Mouse (Mus musculus): Measurements from ENCODE around the gene Rsph10b. TPM values are rescaled to one million over a fixed set of nuclear protein-coding genes. Genes with fewer than 3 reads are reported as not detected.

The Rsph10b gene
- polyA plus RNA-seq, 1 experiment from 2014 or later = 0.87 TPM

DNA sequence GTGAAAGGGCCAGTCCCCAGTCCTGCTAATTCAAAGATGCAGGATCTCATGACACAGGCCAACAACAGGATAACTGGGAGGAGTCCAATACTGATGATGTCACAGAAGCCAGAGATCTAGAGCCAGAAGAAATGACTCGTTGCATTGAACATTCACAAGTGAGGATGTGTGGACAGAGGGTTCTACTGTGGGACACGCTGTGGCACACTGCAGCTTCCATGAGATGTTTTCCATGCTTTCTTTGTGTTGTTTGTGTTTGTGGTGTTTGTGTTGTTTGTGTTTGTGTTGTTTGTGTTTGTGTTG, 42.7 kb downstream of the Rsph10b start:
- H3K27me3 ChIP-seq (replicated peaks) = no peaks in the 10 kb centered on the region
- no peak overlapping the region for H3K4me2 ChIP-seq
- no peak for ATAC-seq (ENCODE audit: extremely low read depth, insufficient number of reproducible peaks, low FRiP score, low TSS enrichment)
- H3K27ac ChIP-seq (replicated peaks) = no peak overlapping the region
- no peak overlapping the region for H3K9ac ChIP-seq
- no peaks in the 10 kb centered on the region for H3K9me3 ChIP-seq
- no peak overlapping the region for H3K4me3 ChIP-seq
- H3K4me1 ChIP-seq = no peaks in the 10 kb centered on the region
- 47% methylated on average over 2 of the region's 2 CpGs for WGBS
- no peaks in the 10 kb centered on the region for H3K36me3 ChIP-seq

DNA sequence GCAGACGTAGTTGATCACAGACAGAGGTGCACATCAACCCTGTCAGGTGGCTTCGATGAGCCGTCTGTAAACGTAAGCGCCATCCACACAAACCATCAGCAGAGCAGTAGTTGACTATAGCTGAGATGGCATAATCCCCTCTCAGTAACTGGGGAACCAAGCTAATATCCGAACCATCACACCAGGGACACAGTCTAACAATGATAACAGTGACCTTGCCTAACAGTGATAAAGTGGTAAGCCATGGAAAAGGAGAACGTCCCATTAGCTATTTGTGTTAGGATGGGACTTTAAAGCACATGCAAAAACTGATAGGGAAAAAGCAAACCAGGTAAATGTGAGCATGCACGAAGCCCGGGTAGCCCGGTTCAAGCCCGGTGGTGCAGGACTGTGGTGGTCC, 43.4 kb downstream of the Rsph10b start:
- 74% methylated on average over 11 of the region's 11 CpGs for WGBS
- Histone ChIP-seq H3K9me3 (no peaks in the 10 kb centered on the region), H3K27ac (replicated peaks) (no peak overlapping the region), H3K27me3 (replicated peaks) (no peaks in the 10 kb centered on the region), H3K9ac (no peak overlapping the region), H3K4me2 (no peak overlapping the region), H3K36me3 (no peaks in the 10 kb centered on the region), H3K4me1 (peaks cover 5% of the 10 kb centered on the region; the same call in 1 of the 2 replicates), H3K4me3 (no peak overlapping the region)
- no peak for ATAC-seq (ENCODE audit: extremely low read depth, insufficient number of reproducible peaks, low FRiP score, low TSS enrichment)

DNA sequence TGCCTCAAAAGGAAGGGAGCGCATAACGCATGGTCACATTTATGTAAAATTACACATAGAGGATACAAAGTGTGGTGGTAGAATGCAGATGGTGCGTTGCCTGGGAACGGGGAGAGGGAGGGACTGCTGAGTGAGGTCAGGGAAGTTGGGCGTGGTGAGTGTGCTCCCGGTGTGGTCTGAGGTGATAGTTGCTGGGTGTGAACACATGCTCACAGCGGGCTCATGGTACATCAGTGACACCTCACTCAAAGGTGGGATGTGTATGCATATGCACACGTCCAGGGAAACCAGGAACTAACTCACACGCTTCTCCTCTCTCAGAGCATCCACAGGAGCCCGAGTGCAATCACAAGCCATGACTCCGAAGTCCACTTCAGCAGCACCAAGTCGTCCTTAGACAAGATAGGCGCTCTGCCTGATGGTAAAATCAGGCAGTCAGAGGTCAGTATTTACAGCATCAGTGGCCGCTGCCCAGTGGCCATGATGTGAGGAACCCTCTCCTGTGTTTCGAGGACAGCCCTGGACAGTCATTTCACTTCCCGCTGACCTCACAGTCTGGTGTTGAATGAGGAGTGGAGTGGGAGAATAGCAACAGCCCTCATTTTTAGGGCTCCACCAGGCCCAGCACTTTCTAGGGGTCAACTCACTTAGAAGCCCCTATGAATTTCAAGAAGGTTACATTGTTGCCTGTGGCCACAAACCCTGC, 44.0 kb downstream of the Rsph10b start:
- H3K36me3 ChIP-seq = no peaks in the 10 kb centered on the region
- WGBS = 54% methylated on average over 16 of the region's 16 CpGs
- H3K4me1 ChIP-seq = peaks cover 5% of the 10 kb centered on the region; the same call in 1 of the 2 replicates
- H3K9me3 ChIP-seq = no peaks in the 10 kb centered on the region
- no peak overlapping the region for H3K4me3 ChIP-seq
- no peaks in the 10 kb centered on the region for H3K27me3 ChIP-seq (replicated peaks)
- ATAC-seq (ENCODE audit: extremely low read depth, insufficient number of reproducible peaks, low FRiP score, low TSS enrichment) = no peak
- no peak overlapping the region for H3K27ac ChIP-seq (replicated peaks)
- H3K4me2 ChIP-seq = no peak overlapping the region
- H3K9ac ChIP-seq = no peak overlapping the region

DNA sequence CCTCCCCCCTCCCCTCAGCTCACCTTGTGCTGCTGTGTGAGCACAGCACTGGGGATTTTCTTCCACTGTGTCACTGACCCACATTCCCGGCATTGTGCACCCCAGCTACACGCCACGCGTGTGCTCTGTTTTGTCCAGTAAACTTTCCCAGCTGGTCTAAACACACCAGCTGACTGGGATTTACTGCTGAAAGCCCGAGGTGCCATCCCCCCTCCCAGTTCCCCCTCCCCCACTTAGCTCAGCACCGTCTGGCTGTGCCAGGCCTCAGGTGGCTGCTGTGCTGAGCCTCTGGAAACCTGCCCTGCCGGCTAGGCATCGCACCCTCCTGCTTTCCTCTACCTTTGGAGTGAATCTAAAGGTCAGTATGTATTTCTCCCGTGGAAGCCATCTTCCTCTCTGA, 48.0 kb downstream of the Rsph10b start:
- Histone ChIP-seq H3K4me2 (no peak overlapping the region), H3K4me3 (no peak overlapping the region), H3K9me3 (no peaks in the 10 kb centered on the region), H3K36me3 (peaks cover 21% of the 10 kb centered on the region), H3K4me1 (peaks cover 5% of the 10 kb centered on the region; the same call in 1 of the 2 replicates), H3K9ac (no peak overlapping the region), H3K27me3 (replicated peaks) (no peaks in the 10 kb centered on the region), H3K27ac (replicated peaks) (no peak overlapping the region)
- WGBS = 31% methylated on average over 9 of the region's 9 CpGs
- no peak; the same call in 1 of the 2 replicates for ATAC-seq (ENCODE audit: extremely low read depth, insufficient number of reproducible peaks, low FRiP score, low TSS enrichment)

DNA sequence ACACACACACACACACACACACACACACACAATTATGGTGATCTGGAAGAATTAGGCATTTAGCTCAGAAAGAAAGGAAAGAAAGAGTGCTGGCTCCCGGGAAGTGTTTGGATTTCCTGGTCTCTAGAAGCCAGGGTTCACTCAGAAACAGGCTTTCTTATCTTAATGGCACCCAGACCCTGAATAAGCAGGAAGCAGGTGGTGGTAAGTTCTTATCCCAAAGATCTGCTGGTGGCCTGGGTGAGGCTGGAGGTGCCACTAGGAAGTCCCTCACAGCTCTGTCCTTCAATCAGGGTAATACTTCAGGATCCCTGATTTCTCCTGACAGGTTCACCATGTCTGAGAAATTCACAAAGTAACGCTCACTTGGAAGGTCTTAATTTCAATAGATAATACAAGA, 49.5 kb downstream of the Rsph10b start:
- WGBS = 47% methylated on average over 2 of the region's 2 CpGs
- Histone ChIP-seq H3K4me2 (no peak overlapping the region), H3K36me3 (peaks cover 35% of the 10 kb centered on the region), H3K4me3 (no peak overlapping the region), H3K9ac (no peak overlapping the region), H3K27me3 (replicated peaks) (no peaks in the 10 kb centered on the region), H3K4me1 (peaks cover 5% of the 10 kb centered on the region; the same call in 1 of the 2 replicates), H3K27ac (replicated peaks) (no peak overlapping the region), H3K9me3 (no peaks in the 10 kb centered on the region)
- no peak for ATAC-seq (ENCODE audit: extremely low read depth, insufficient number of reproducible peaks, low FRiP score, low TSS enrichment)

DNA sequence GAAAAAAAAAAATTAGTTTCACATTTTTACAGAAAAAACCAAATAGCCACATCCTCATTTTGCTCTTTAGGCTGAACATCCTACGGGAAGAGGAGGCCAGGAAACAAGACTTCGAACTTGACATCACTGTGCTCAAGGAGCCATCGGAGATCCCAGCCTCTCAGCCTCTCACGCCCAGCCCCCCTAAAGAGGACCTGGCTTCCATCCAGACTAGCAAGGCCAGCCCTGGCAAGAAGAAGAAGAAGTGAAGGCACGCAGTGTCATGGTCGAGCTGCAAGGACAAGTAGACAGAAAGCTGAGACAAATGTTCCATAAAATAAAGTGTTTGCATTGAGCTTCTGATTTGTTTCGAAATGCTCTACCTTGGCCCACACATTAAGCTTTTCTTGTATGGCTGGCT, 52.5 kb downstream of the Rsph10b start:
- ATAC-seq (ENCODE audit: extremely low read depth, insufficient number of reproducible peaks, low FRiP score, low TSS enrichment) = no peak
- peaks cover 66% of the 10 kb centered on the region for H3K36me3 ChIP-seq

DNA sequence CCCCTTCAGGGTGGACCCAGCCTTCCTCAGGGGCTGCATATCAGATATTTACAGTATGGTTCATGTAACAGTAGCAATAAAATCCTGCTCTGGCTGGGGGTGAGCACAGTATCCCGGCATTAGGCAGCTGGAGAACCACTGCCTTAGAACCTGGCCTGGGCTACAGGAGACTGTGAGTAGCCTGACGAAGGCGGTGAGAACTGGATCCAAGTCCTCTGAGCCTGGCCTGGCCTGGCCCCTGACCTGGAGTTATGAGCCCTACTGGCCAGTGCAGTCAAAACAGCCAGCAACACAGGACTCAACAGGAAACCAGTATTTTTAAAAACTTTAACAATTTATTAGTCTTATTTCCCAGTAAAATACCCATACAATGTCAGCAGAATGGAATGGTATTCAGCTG, 54.8 kb downstream of the Rsph10b start:
- Histone ChIP-seq H3K9me3 (no peaks in the 10 kb centered on the region), H3K4me2 (no peak overlapping the region), H3K4me1 (peaks cover 4% of the 10 kb centered on the region; the same call in 1 of the 2 replicates), H3K27me3 (replicated peaks) (no peaks in the 10 kb centered on the region), H3K27ac (replicated peaks) (no peak overlapping the region), H3K36me3 (peaks cover 88% of the 10 kb centered on the region), H3K9ac (no peak overlapping the region), H3K4me3 (no peak overlapping the region)
- ATAC-seq (ENCODE audit: extremely low read depth, insufficient number of reproducible peaks, low FRiP score, low TSS enrichment) = no peak
- WGBS = 94% methylated on average over 3 of the region's 3 CpGs

More for the DNA sequence above, 52.5 kb downstream of the Rsph10b start:
- WGBS = 75% methylated on average over 7 of the region's 7 CpGs
- Histone ChIP-seq H3K4me2 (no peak overlapping the region), H3K9me3 (no peaks in the 10 kb centered on the region), H3K4me3 (no peak overlapping the region), H3K9ac (0 out of 2 replicates have a peak overlapping the region, but pooled peaks have one; percentile 19), H3K4me1 (peaks cover 9% of the 10 kb centered on the region), H3K27ac (replicated peaks) (no peak overlapping the region), H3K27me3 (replicated peaks) (no peaks in the 10 kb centered on the region)

DNA sequence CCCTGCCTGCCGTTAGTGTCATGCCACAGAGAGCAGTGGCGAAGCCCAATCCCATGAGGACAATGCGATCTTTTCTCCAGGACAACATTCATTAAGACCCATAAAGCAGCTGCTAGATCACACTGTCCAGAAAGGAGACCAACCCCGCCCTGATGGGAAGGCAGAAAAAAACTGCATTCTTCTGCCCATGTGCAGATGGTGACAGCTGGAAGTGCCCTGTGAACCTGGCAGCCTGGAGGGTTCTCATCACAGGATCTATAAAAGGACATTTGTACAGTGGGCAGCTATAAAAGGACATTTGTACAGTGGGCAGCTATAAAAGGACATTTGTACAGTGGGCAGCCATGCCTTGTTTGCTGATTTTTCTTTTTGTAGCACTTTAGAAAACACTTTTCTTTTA, 56.2 kb downstream of the Rsph10b start:
- H3K27ac ChIP-seq (replicated peaks) = peak overlapping the region; percentile 37
- peaks cover 14% of the 10 kb centered on the region for H3K4me1 ChIP-seq
- no peak for ATAC-seq (ENCODE audit: extremely low read depth, insufficient number of reproducible peaks, low FRiP score, low TSS enrichment)
- peaks cover 97% of the 10 kb centered on the region for H3K36me3 ChIP-seq
- no peak overlapping the region for H3K9ac ChIP-seq
- no peak overlapping the region for H3K4me3 ChIP-seq
- H3K27me3 ChIP-seq (replicated peaks) = no peaks in the 10 kb centered on the region
- H3K4me2 ChIP-seq = no peak overlapping the region
- no peaks in the 10 kb centered on the region for H3K9me3 ChIP-seq
- WGBS = 79% methylated on average over 4 of the region's 4 CpGs

DNA sequence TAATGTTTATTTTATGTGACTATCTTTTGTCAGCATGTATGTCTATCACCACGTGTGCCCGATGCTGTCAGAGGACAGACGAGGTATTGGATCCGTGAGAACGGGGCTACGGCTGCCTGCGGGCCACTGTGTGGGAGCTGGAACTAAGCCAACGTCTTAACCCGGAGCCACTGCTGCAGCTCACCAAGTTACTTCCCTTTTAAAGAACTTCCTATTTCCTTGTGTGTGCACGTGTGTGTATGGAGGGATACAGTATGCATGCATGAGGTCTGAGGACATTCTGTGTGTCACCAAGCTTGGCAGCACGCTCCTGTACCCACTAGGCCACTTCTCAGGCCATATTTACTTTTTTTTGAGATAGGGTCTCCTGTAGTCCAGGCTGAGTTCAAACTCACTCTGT, 57.3 kb downstream of the Rsph10b start:
- no peak overlapping the region for H3K4me2 ChIP-seq
- no peak overlapping the region for H3K9ac ChIP-seq
- H3K4me1 ChIP-seq = peaks cover 19% of the 10 kb centered on the region
- H3K27ac ChIP-seq (replicated peaks) = peak overlapping the region; percentile 36; the same call in 1 of the 2 replicates
- no peak overlapping the region for H3K4me3 ChIP-seq
- 82% methylated on average over 11 of the region's 11 CpGs for WGBS
- no peak for ATAC-seq (ENCODE audit: extremely low read depth, insufficient number of reproducible peaks, low FRiP score, low TSS enrichment)
- no peaks in the 10 kb centered on the region for H3K9me3 ChIP-seq
- no peaks in the 10 kb centered on the region for H3K27me3 ChIP-seq (replicated peaks)
- H3K36me3 ChIP-seq = peaks cover 98% of the 10 kb centered on the region

DNA sequence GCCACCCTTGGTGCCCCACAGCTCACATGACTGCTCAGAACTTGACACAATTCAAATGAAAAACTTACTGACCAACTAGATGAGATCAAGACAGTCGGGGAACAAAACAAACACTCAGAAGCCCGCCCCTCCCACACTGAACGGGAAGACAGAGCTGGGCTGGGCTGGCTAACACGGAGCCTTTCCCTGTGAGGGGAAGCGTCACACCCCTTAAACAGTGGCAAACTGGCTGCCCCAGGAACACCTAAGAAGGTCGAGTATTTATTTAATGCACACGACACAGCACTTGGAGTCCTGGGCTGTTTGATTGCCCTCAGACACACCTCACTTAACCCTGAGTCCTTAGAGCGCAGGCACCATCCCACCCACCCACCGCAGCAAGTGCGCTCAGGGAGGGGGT, 59.8 kb downstream of the Rsph10b start:
- no peaks in the 10 kb centered on the region for H3K9me3 ChIP-seq
- no peak for ATAC-seq (ENCODE audit: extremely low read depth, insufficient number of reproducible peaks, low FRiP score, low TSS enrichment)
- no peak overlapping the region for H3K4me2 ChIP-seq
- peaks cover 100% of the 10 kb centered on the region for H3K36me3 ChIP-seq
- WGBS = 76% methylated on average over 10 of the region's 10 CpGs
- peaks cover 19% of the 10 kb centered on the region for H3K4me1 ChIP-seq
- H3K27ac ChIP-seq (replicated peaks) = no peak overlapping the region; the same call in 1 of the 2 replicates
- H3K9ac ChIP-seq = peak overlapping the region; percentile 24; the same call in 1 of the 2 replicates
- H3K4me3 ChIP-seq = no peak overlapping the region
- no peaks in the 10 kb centered on the region for H3K27me3 ChIP-seq (replicated peaks)

DNA sequence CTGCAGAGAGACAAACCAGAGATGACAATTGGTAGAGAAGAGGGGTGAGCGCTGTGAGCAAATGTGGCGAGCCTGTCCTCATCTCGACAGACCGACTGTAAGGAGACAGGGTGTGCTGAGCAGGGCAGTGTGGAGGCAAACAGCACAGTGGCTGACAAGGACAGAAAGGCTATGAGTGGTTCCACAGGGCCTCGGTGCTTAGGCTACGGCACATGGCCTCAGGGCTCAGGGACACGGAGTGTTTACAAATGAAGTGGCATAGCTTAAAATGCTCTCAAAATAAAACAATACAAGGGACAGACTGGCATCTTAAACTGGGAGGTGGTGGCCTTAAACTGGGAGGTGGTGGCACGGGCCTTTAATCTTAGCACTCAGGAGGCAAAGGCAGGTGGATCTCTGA, 60.4 kb downstream of the Rsph10b start:
- Histone ChIP-seq H3K9me3 (no peaks in the 10 kb centered on the region), H3K4me1 (peaks cover 19% of the 10 kb centered on the region), H3K27me3 (replicated peaks) (no peaks in the 10 kb centered on the region), H3K4me3 (no peak overlapping the region), H3K27ac (replicated peaks) (peak overlapping the region; percentile 68), H3K36me3 (peaks cover 100% of the 10 kb centered on the region), H3K9ac (peak overlapping the region; percentile 24; the same call in 1 of the 2 replicates), H3K4me2 (no peak overlapping the region)
- ATAC-seq (ENCODE audit: extremely low read depth, insufficient number of reproducible peaks, low FRiP score, low TSS enrichment) = no peak
- WGBS = 83% methylated on average over 8 of the region's 8 CpGs

DNA sequence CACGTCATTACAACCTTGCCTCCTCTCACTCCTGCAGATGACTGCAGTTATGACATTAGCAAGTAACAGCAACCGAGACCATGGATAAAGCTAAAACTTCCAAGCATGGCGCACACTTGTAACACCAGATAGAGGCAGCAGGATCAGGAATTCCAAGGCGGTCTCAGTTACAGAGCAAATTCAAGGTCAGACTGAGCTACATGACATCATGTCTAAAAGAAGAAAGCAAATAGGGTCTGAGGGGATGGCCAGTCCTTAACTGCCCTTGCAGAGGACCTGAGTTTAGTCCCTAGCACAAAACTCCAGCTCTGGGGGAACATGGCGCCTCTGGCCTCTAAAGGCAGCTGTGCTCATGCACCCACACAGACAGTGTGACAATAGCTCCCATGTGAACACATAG, 61.0 kb downstream of the Rsph10b start:
- Histone ChIP-seq H3K4me3 (no peak overlapping the region), H3K27ac (replicated peaks) (peak overlapping the region; percentile 68), H3K4me2 (no peak overlapping the region), H3K4me1 (peaks cover 19% of the 10 kb centered on the region), H3K9me3 (no peaks in the 10 kb centered on the region), H3K9ac (no peak overlapping the region), H3K27me3 (replicated peaks) (no peaks in the 10 kb centered on the region), H3K36me3 (peaks cover 100% of the 10 kb centered on the region)
- ATAC-seq (ENCODE audit: extremely low read depth, insufficient number of reproducible peaks, low FRiP score, low TSS enrichment) = no peak
- 64% methylated on average over 5 of the region's 5 CpGs for WGBS

Data from heart, embryonic 13.5 days (tissue).